Mouse (Mus musculus): ENCODE measurements around the gene Timm8a1. TPM values are rescaled to one million over a fixed set of nuclear protein-coding genes. Genes with fewer than 3 reads are reported as not detected.

The Timm8a1 gene
- polyA plus RNA-seq (2012) = 0.24 and 0.47 TPM in 2 replicates

DNA sequence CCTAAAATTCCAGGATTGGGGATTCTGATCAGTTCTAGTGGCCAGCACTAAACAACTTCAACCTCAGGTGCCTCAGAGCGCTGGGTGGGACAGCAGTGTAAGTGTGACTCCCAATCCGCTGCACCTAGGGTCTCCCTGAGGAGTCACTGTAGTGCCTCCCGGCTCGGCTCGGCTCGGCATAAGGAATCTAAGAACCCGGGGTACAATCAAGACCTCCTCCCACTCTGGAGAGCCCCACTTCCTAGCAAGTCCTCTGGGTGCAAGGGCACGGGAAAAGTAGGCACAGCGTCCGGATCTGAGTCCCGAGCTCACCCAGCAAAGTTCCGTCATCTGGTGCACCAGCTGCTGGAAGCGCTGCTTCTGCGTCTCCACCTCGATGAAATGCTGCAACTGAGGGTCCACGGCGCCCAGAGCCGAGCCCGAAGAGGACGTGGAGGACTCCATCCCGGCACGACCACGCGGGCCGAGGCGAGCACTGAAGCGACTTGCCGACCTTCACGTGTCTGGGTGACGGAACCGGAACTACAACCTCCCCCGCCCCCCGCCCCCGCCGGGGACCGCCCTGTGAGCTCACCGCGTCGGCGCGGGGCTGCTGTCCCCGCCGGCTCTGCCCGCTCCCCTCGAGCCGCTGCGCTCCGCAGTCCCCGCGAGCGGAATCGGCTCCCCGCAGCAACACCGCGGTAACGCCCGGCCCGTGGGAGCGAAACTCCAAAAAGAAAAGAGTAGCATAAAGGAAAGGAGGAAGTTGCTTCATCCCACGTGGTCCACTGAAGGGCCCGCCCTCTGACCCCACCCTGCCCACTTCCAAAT lies at the start of gene Timm8a1:
Gene Timm8a1 (minus strand): TSS at position 721 of the 810 bp plus-strand sequence.
- TF ChIP-seq TAL1 (IDR thresholded peaks at IDR 0.05; ENCODE audit: low read length) (no peak), GATA1 (IDR thresholded peaks at IDR 0.05; ENCODE audit: low read length) (no peak)
- H3K4me3 ChIP-seq (replicated peaks) = peak within 1 kb of the TSS; percentile 79
- H3K36me3 ChIP-seq (ENCODE audit: control insufficient read depth) = peaks cover 21% of the 10 kb centered on the region
- H3K4me1 ChIP-seq (ENCODE audit: control insufficient read depth) = peaks cover 14% of the 10 kb centered on the region
- H3K9me3 ChIP-seq (ENCODE audit: control insufficient read depth, low read length) = no peaks in the 10 kb centered on the region
- no peaks in the 10 kb centered on the region for H3K27me3 ChIP-seq (ENCODE audit: control insufficient read depth)

DNA sequence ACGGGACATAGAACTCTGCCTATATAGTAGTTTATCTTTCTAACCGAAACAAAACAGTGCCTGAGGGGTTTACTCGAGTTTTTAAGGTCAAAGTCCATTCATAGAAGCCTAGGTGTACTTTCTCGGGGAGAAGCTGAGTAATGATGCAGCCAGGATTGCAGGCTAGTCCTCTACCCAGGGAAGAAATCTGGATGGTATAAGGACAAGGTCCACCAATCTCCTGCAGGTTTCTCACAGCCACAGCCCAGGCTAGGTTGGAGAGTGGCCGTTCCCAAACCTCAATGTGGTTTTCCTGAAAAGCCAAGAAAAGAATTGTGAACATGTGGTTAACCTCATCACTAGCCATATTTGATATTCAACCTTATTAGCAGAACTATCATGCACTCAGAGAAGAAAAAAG lies 48.2 kb upstream of the Timm8a1 start:
- Histone ChIP-seq H3K36me3 (ENCODE audit: control insufficient read depth) (peaks cover 28% of the 10 kb centered on the region), H3K4me3 (replicated peaks) (no peak overlapping the region), H3K4me1 (ENCODE audit: control insufficient read depth) (peaks cover 13% of the 10 kb centered on the region)

DNA sequence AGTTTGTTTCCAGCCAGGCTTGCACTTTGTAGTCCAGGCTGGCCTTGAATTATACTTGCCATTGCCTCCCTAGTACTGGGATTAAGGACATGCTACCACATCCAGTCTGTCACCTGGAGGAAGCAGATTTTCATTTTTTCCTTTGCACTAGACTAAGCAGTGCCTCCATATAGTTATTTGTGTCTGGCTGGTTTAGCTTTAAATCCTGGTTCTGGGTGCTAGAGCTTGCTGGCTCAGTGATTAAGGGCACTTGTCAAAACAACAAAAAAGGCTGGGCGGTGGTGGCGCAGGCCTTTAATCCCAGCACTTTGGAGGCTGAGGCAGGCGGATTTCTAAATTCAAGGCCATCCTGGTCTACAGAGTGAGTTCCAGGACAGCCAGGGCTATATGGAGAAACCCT lies 47.3 kb upstream of the Timm8a1 start:
- Histone ChIP-seq H3K27me3 (ENCODE audit: control insufficient read depth) (no peaks in the 10 kb centered on the region), H3K4me3 (replicated peaks) (no peak overlapping the region), H3K9me3 (ENCODE audit: control insufficient read depth, low read length) (peaks cover 7% of the 10 kb centered on the region; the same call in 1 of the 2 replicates), H3K36me3 (ENCODE audit: control insufficient read depth) (peaks cover 28% of the 10 kb centered on the region), H3K4me1 (ENCODE audit: control insufficient read depth) (peaks cover 21% of the 10 kb centered on the region)
- TF ChIP-seq GATA1 (IDR thresholded peaks at IDR 0.05; ENCODE audit: low read length) (no peak), TAL1 (IDR thresholded peaks at IDR 0.05; ENCODE audit: low read length) (no peak)

More for the DNA sequence above, 48.2 kb upstream of the Timm8a1 start:
- H3K9me3 ChIP-seq (ENCODE audit: control insufficient read depth, low read length) = peaks cover 7% of the 10 kb centered on the region; the same call in 1 of the 2 replicates
- TF ChIP-seq GATA1 (IDR thresholded peaks at IDR 0.05; ENCODE audit: low read length) (no peak), TAL1 (IDR thresholded peaks at IDR 0.05; ENCODE audit: low read length) (no peak)
- H3K27me3 ChIP-seq (ENCODE audit: control insufficient read depth) = no peaks in the 10 kb centered on the region

DNA sequence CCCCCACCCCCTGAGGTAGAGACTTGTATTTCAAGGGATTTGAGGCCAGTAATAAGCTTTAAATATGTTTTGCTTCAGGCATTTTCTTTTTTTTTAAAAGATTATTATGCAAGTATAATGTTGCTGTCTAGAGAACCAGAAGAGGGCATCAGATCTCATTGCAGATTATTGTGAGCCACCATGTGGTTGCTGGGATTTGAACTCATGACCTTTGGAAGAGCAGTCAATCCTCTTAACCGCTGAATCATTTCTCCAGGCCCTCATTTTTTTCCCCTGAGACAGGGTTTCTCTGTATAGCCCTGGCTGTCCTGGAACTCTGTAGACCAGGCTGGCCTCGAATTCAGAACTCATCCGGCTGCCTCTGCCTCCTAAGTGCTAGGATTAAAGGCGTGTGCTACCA lies 46.6 kb upstream of the Timm8a1 start:
- Histone ChIP-seq H3K4me1 (ENCODE audit: control insufficient read depth) (peaks cover 28% of the 10 kb centered on the region), H3K4me3 (replicated peaks) (no peak overlapping the region), H3K9me3 (ENCODE audit: control insufficient read depth, low read length) (peaks cover 7% of the 10 kb centered on the region; the same call in 1 of the 2 replicates), H3K27me3 (ENCODE audit: control insufficient read depth) (no peaks in the 10 kb centered on the region), H3K36me3 (ENCODE audit: control insufficient read depth) (peaks cover 28% of the 10 kb centered on the region)
- TF ChIP-seq TAL1 (IDR thresholded peaks at IDR 0.05; ENCODE audit: low read length) = no peak
- TF ChIP-seq GATA1 (IDR thresholded peaks at IDR 0.05; ENCODE audit: low read length) = no peak

DNA sequence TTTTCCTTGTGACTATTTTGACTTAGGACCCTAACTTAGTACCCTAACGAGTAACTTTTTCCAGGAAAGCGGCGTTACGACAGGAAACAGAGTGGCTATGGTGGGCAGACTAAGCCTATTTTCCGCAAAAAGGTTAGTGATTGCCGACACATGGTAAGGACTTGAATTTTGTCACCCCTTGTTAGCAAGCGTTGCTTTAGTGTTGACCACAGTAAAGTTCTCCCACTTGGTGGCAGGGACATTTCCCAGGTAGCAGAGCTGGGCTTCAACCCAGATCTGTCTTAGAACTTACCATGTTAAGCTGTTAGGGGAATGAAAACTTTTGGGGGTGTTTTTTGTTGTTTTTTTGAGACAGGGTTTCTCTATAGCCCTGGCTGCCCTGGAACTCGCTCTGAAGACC lies 44.8 kb upstream of the Timm8a1 start:
- Histone ChIP-seq H3K4me1 (ENCODE audit: control insufficient read depth) (peaks cover 44% of the 10 kb centered on the region), H3K27me3 (ENCODE audit: control insufficient read depth) (no peaks in the 10 kb centered on the region), H3K36me3 (ENCODE audit: control insufficient read depth) (peaks cover 28% of the 10 kb centered on the region), H3K4me3 (replicated peaks) (peak overlapping the region; percentile 87), H3K9me3 (ENCODE audit: control insufficient read depth, low read length) (peaks cover 7% of the 10 kb centered on the region; the same call in 1 of the 2 replicates)
- TF ChIP-seq GATA1 (IDR thresholded peaks at IDR 0.05; ENCODE audit: low read length) (no peak), TAL1 (IDR thresholded peaks at IDR 0.05; ENCODE audit: low read length) (no peak)

DNA sequence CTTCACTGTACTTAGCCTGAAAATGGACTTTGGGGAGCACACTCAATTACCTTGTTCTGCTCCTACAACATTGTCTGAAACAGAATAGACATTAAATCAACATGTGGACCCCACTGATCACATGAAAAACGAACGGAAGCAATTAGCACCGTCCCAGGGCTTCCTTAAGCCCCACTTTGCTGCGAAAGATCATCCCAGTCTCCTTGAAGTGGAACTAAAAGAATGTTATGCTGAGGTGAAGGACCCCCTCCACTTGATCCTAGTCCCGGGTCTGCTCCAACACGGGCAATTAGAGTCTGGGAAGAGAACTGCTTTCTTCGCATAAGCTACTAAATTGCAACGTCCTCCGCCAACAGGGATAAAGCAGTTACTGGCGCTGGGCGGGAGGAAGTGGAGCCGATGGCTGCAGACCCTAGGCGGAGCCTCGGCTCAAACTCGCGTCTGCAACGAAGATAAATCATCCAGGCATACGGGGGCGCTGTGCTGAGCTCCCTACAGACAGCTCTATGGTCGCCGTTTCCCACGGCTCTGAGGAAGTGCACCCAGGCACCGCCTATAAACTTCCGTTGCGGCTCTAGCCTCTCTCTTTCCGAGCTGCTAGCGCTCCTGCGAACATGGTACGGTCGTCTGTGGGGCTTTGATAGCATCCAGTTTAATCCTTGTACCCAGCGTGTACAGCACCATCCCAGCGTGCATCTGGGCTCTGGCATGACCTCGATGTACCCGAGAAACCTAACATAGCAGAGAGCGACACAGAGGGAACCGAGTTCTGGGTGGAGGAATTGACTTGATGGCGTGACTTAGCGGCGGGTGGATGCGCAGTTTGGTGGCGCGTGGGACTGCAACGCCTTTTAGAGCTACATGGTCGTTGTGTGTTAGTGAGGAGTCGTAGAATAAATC lies 43.7 kb upstream of the Timm8a1 start, which contains the start of gene Rpl36a:
Gene Rpl36a (plus strand): TSS at position 552 of the 900 bp plus-strand sequence.
- H3K27me3 ChIP-seq (ENCODE audit: control insufficient read depth) = no peaks in the 10 kb centered on the region
- H3K4me3 ChIP-seq (replicated peaks) = peak within 1 kb of the TSS; percentile 87
- peaks cover 7% of the 10 kb centered on the region; the same call in 1 of the 2 replicates for H3K9me3 ChIP-seq (ENCODE audit: control insufficient read depth, low read length)
- TF ChIP-seq TAL1 (IDR thresholded peaks at IDR 0.05; ENCODE audit: low read length) = no peak
- TF ChIP-seq GATA1 (IDR thresholded peaks at IDR 0.05; ENCODE audit: low read length) = no peak
- peaks cover 55% of the 10 kb centered on the region for H3K4me1 ChIP-seq (ENCODE audit: control insufficient read depth)
- H3K36me3 ChIP-seq (ENCODE audit: control insufficient read depth) = peaks cover 22% of the 10 kb centered on the region

DNA sequence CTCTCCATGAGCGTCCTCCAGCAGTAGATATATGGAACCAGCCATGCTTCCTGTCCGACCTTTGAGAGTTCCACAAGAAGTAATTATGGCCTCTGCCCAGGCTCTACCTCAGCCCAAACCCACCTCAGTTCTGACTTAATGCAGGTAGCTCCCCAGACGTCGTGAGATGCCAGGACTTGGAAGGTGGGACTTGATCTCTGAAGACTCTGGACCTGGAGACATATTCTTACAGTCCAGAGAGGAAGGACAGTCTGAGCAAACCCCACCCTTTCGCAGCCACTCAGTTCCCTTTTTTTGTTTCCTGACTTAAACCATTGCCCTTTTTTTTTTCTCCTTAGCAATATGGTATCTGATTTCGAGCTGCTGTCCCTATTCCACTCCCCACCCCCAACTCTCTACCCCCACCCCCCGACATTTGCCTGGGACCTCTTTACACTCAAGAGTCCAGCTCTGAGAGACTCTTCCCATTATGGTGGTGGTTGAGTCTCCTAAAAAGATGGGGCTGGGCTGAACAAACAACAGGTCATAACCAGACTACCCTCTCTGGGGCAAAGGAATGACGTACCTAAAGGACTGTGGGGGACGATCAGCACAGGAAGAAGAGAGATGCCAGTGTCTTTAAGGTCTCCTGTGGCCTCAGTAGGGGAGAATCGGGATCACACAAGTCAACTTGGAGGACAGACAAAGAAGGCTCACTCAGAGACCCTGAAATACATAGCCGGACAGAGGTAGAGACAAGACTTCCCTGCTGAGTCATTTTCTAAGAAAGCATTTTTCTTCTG lies 41.4 kb upstream of the Timm8a1 start, which contains the start of gene Btk:
Gene Btk (minus strand): TSS at position 683 of the 782 bp plus-strand sequence.
- Histone ChIP-seq H3K4me3 (replicated peaks) (peak within 1 kb of the TSS; percentile 63), H3K36me3 (ENCODE audit: control insufficient read depth) (peaks cover 6% of the 10 kb centered on the region), H3K4me1 (ENCODE audit: control insufficient read depth) (peaks cover 54% of the 10 kb centered on the region), H3K27me3 (ENCODE audit: control insufficient read depth) (no peaks in the 10 kb centered on the region), H3K9me3 (ENCODE audit: control insufficient read depth, low read length) (peaks cover 7% of the 10 kb centered on the region; the same call in 1 of the 2 replicates)
- TF ChIP-seq TAL1 (IDR thresholded peaks at IDR 0.05; ENCODE audit: low read length) (no peak), GATA1 (IDR thresholded peaks at IDR 0.05; ENCODE audit: low read length) (no peak)

DNA sequence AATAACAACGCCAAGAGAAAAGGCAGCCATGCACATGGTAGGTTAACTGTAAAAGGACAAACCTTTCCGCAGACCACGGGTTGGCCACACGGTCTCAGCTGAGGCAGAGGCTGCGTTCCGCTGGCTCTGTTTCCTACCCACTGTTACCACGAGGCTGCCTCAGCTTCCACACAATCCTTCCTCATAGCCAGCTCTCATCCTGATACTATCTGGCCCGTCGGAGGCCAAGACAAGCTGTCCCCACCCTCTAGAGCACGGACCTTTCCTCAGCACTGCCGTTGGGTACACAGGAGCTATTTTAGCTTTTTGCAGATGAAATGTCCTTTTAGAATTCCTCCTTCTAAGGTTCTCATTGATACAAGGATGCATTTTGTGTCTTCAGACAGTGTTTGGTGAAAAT lies 40.6 kb upstream of the Timm8a1 start:
- Histone ChIP-seq H3K27me3 (ENCODE audit: control insufficient read depth) (no peaks in the 10 kb centered on the region), H3K4me1 (ENCODE audit: control insufficient read depth) (peaks cover 54% of the 10 kb centered on the region), H3K4me3 (replicated peaks) (peak overlapping the region; percentile 63), H3K9me3 (ENCODE audit: control insufficient read depth, low read length) (peaks cover 7% of the 10 kb centered on the region; the same call in 1 of the 2 replicates), H3K36me3 (ENCODE audit: control insufficient read depth) (peaks cover under 1% of the 10 kb centered on the region)
- TF ChIP-seq TAL1 (IDR thresholded peaks at IDR 0.05; ENCODE audit: low read length) (no peak), GATA1 (IDR thresholded peaks at IDR 0.05; ENCODE audit: low read length) (no peak)

Measured in erythroblast, embryonic 14.5 days (primary cell).